Mouse (Mus musculus) midbrain, embryonic 10.5 days (tissue): ENCODE data around the gene Ublcp1. TPM values are rescaled to one million over a fixed set of nuclear protein-coding genes. Genes with fewer than 3 reads are reported as not detected.

ENCODE experiments used
- microRNA-seq: library from miRNA; unstranded; fragments of <30 nt; microRNA quantifications from one replicate; pipeline ENCODE4, GENCODE M21; 2017
- polyA plus RNA-seq: library from polyadenylated mRNA; unstranded; fragments of >200 nt; fragmentation: Nextera tagmentation; extraction: Ambion mirVana; gene quantifications from 2 replicates; pipeline ENCODE4 v1.2.1, GENCODE M21; 2016

The Ublcp1 gene
- polyA plus RNA-seq, 1 experiment from 2014 or later = 72.3 TPM

Small RNAs within 50 kb of the gene (microRNA-seq; reads per million reads assigned to microRNA genes)
- not detected for gene Gm22121

Other genes starting within 250 kb of the Ublcp1 start
- gene Il12b, start 70.4 kb downstream of the Ublcp1 start, polyA plus RNA-seq = not detected in 2 replicates
- gene Rnf145, start 48.5 kb upstream of the Ublcp1 start, polyA plus RNA-seq = 108 and 120 TPM in 2 replicates
- 31.8 and 49.2 TPM in 2 replicates for gene Ebf1, start 146.8 kb upstream of the Ublcp1 start, polyA plus RNA-seq